Mouse (Mus musculus): ENCODE data around the gene Dnmt3c.

DNA sequence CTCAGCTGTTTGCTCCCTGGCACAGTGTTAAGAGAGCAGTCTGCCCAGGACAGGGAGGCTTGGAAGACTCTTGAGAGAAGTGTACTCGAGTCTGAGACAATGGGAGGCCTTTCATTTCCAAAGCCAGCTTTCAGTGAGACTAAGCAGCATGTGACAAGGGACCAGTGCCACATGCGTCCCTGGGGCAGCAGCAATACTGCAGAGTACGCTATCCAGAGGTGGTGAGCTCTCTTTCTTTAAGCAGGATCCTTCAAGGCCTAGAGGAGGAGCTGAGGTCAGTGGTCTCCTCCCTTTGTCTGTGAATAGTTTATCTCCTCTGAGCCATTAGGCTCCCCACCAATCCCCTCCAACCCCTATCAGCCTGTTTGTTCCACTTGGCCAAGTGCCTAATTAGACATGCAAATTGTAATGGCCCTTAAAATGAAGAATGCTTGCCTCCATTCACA is 16.2 kb downstream of the Dnmt3c start:
- TF ChIP-seq CTCF (IDR thresholded peaks at IDR 0.05): no peak
- TF ChIP-seq POLR2A (IDR thresholded peaks at IDR 0.05; ENCODE audit: insufficient read depth, low read depth, low read length): no peak
- no peak for TF ChIP-seq EP300 (IDR thresholded peaks at IDR 0.05; ENCODE audit: insufficient read depth, low read depth, low read length)

Data from heart, adult 2 months (tissue).